Mouse (Mus musculus) stomach, postnatal 0 days (tissue): Measurements from ENCODE around the gene Prpf40b. TPM values are rescaled to one million over a fixed set of nuclear protein-coding genes. Genes with fewer than 3 reads are reported as not detected.

Experiments used
- ATAC-seq: fragments of 200-750 bp; cut with Nextera tagmentation; 2 replicates; pipeline ENCODE4 v1.8.0; 2017; ENCODE audit not compliant: low FRiP score, low TSS enrichment
- DNase-seq: peaks from one replicate; pipeline ENCODE4 v3.0.0-alpha.2; 2016; ENCODE audit warnings: low spot score
- H3K27ac ChIP-seq: fragments of 300-500 bp; sonication (generic); replicated peaks from 2 replicates; pipeline ENCODE4 v1.5.1; 2014; ENCODE audit warnings: mild to moderate bottlenecking, control low read depth
- H3K27me3 ChIP-seq: fragments of 300-500 bp; sonication (generic); 2 replicates; pipeline ENCODE4 v1.6.1; 2014; ENCODE audit warnings: low read length; ENCODE audit not compliant: control insufficient read depth, insufficient read depth
- H3K36me3 ChIP-seq: fragments of 300-500 bp; sonication (generic); 2 replicates; pipeline ENCODE4 v1.6.1; 2014; ENCODE audit warnings: low read length, mixed read lengths; ENCODE audit not compliant: control insufficient read depth, insufficient read depth
- H3K4me1 ChIP-seq: fragments of 300-500 bp; sonication (generic); replicated peaks from 2 replicates; pipeline ENCODE4 v1.6.1; 2014; ENCODE audit warnings: antibody characterized with exemption; ENCODE audit not compliant: control insufficient read depth, insufficient read depth
- H3K4me2 ChIP-seq: fragments of 300-500 bp; sonication (generic); replicated peaks from 2 replicates; pipeline ENCODE4 v1.6.1; 2014; ENCODE audit warnings: low read depth, mild to moderate bottlenecking, control low read depth, moderate library complexity
- H3K4me3 ChIP-seq: fragments of 300-500 bp; sonication (generic); 2 replicates; pipeline ENCODE4 v1.5.1; 2014; ENCODE audit warnings: low read depth, low read length, control low read depth
- H3K9ac ChIP-seq: fragments of 300-500 bp; sonication (generic); 2 replicates; pipeline ENCODE4 v1.6.1; 2014; ENCODE audit warnings: mild to moderate bottlenecking, low read length, control low read depth, mixed read lengths
- H3K9me3 ChIP-seq: fragments of 300-500 bp; sonication (generic); 2 replicates; pipeline ENCODE4 v1.6.1; 2016; ENCODE audit warnings: low read length; ENCODE audit not compliant: control insufficient read depth
- CTCF ChIP-seq: IDR thresholded peaks from 2 replicates; pipeline ENCODE4 v1.5.1; 2016; ENCODE audit warnings: antibody characterized with exemption, low read depth, mild to moderate bottlenecking, moderate library complexity
- EP300 ChIP-seq: optimal IDR thresholded peaks from 2 replicates; pipeline ENCODE3; 2016; ENCODE audit warnings: antibody characterized with exemption
- WGBS: fragments of 180-500 bp; shearing (Covaris S2); extraction: QIAGEN DNeasy Blood & Tissue Kit; methylation state at CpG from one replicate; pipeline ENCODE4 v1.1.7; 2014; 5-methylcytosine and 5-hydroxymethylcytosine counted together
- polyA plus RNA-seq: library from polyadenylated mRNA; unstranded; fragments of >200 nt; fragmentation: Nextera tagmentation; extraction: Ambion mirVana; gene quantifications from 2 replicates; pipeline ENCODE4 v1.2.1, GENCODE M21; 2015

Prpf40b gene
- polyA plus RNA-seq, 1 experiment from 2014 or later = 18.3 TPM

DNA sequence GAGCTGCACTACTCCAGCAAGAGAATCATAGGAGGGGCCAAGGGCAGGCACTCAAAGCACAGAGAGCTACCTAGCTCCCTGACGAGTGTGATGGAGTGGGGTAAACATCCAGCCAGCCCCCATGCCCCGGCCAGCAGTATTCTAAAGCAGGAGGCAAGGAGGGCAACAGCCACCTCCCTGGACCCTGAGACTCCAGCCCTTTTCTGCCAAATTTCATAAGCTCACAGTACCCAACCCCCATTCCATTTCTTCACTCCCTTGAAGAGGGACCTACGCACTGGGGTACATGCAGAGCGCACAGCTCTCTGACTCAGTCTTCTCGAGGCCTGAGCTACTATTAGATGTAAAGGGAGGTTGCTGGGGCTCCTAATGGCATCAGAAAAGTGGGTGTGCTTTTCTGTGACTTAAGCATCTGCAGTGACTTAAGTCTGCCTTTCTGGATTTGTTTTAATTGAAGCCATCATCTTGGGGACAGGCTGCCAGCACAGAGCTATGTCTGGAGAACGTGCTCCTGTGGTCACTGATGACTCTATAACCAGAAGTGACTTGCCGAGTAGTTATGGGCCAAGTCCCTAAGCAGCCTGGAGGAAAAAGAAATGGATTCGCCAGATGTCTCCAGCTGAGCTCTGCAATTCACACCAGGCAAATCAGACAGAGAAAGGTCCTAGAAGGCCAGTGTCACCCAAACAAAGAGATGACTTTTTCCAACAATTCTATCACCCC, 49.4 kb downstream of the Prpf40b start:
- peaks cover 9% of the 10 kb centered on the region for H3K4me1 ChIP-seq
- no peak overlapping the region for H3K4me3 ChIP-seq
- no peaks in the 10 kb centered on the region for H3K27me3 ChIP-seq
- peak overlapping the region; percentile 76 for H3K27ac ChIP-seq
- H3K9ac ChIP-seq = 0 out of 2 replicates have a peak overlapping the region, but pooled peaks have one; percentile 27
- H3K9me3 ChIP-seq = no peaks in the 10 kb centered on the region
- H3K36me3 ChIP-seq = no peaks in the 10 kb centered on the region
- H3K4me2 ChIP-seq = peak overlapping the region; percentile 6; the same call in 1 of the 2 replicates
- TF ChIP-seq EP300 (no peak), CTCF (no peak)
- no peak for ATAC-seq
- no peak for DNase-seq
- WGBS = 45% methylated on average over 8 of the region's 8 CpGs

DNA sequence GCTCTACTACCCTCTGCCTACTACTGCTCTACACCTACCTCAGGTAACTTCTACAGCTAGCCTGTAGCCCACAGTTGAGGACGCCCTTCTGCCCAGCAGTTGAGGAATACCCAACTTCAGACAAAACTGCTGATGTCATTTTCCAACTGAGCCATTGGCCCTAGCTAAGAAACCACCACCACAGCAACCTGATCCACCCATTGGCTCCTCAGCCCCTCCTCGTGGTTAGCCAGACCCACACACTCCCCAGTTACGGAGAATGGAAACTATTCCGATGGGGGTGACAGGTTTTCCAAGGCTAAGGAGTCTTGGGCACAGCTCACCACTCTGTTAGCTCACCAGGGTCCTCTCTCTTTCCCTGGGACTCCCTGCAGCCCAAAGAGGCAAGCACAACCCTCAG, 50.1 kb downstream of the Prpf40b start:
- no peak for TF ChIP-seq EP300
- no peak for TF ChIP-seq CTCF
- Histone ChIP-seq H3K27me3 (no peaks in the 10 kb centered on the region), H3K27ac (no peak overlapping the region), H3K4me3 (no peak overlapping the region), H3K9ac (no peak overlapping the region), H3K4me2 (no peak overlapping the region), H3K9me3 (no peaks in the 10 kb centered on the region), H3K36me3 (no peaks in the 10 kb centered on the region), H3K4me1 (peaks cover 9% of the 10 kb centered on the region)
- 68% methylated on average over 4 of the region's 4 CpGs for WGBS
- ATAC-seq = no peak
- no peak for DNase-seq

DNA sequence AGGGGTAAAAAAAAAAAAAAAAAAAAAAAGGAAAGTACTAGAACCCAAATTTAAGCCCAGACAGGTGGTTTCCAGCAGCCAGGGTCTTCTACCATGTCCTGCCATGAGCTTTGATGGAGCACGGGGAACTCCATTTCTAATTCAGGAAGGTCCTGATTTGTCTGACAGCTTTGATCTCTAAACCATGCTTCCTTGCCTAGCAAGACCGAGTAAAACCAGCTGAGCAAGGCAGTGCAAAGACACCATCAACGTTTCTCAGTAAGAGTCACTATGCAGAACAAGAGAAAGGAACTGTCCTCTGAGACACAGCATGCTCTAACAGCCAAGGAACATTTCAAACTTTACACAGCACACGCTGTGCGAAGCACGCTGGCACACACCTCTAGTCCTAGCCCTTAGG, 56.7 kb downstream of the Prpf40b start:
- ATAC-seq = no peak

GRCm38 (mm10) chr15:99352306-99352705, 57.4 kb downstream of the Prpf40b start:
- WGBS = 68% methylated on average over 5 of the region's 5 CpGs
- Histone ChIP-seq H3K27ac (no peak overlapping the region), H3K4me2 (no peak overlapping the region), H3K9ac (no peak overlapping the region), H3K4me3 (no peak overlapping the region), H3K27me3 (no peaks in the 10 kb centered on the region), H3K9me3 (no peaks in the 10 kb centered on the region), H3K36me3 (no peaks in the 10 kb centered on the region), H3K4me1 (no peaks in the 10 kb centered on the region)
- TF ChIP-seq CTCF (no peak), EP300 (no peak)
- no peak for ATAC-seq
- no peak for DNase-seq

More for the DNA sequence above, 56.7 kb downstream of the Prpf40b start:
- H3K4me1 ChIP-seq = no peaks in the 10 kb centered on the region
- 73% methylated on average over 6 of the region's 6 CpGs for WGBS
- H3K9ac ChIP-seq = no peak overlapping the region
- no peak overlapping the region for H3K4me2 ChIP-seq
- H3K36me3 ChIP-seq = no peaks in the 10 kb centered on the region
- H3K27ac ChIP-seq = no peak overlapping the region
- no peak for DNase-seq
- no peak overlapping the region for H3K4me3 ChIP-seq
- no peaks in the 10 kb centered on the region for H3K9me3 ChIP-seq
- no peaks in the 10 kb centered on the region for H3K27me3 ChIP-seq
- no peak for TF ChIP-seq EP300

GRCm38 (mm10) chr15:99355660-99356059, 60.8 kb downstream of the Prpf40b start:
- Histone ChIP-seq H3K27ac (no peak overlapping the region), H3K4me1 (no peaks in the 10 kb centered on the region), H3K9ac (no peak overlapping the region), H3K4me3 (no peak overlapping the region), H3K27me3 (no peaks in the 10 kb centered on the region), H3K4me2 (no peak overlapping the region), H3K9me3 (no peaks in the 10 kb centered on the region), H3K36me3 (no peaks in the 10 kb centered on the region)
- TF ChIP-seq EP300 (no peak), CTCF (no peak)
- WGBS = 75% methylated on average over 6 of the region's 6 CpGs
- no peak for ATAC-seq
- no peak for DNase-seq

DNA sequence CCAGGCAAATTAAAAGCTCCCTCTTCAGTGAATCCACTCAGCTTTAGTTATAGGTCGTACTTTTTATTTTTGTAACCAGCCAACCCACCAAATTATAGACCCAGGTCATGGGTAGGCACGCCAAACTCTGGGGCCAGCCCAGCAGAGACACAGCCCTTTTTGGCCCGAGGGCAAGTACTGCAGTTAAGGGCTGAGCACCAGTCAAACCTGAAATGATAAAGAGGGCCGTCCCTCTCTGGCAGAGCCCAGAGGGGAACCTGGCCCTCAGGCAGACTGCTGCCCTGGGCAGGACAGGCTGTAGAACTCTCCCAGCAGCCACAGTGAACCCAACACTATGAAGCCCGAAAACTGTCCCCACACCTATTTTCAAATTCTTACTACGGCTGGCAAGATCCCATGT, 61.6 kb downstream of the Prpf40b start:
- DNase-seq (no peak), ATAC-seq (no peak)
- no peak overlapping the region for H3K4me3 ChIP-seq
- no peaks in the 10 kb centered on the region for H3K36me3 ChIP-seq
- H3K9me3 ChIP-seq = no peaks in the 10 kb centered on the region
- WGBS = 55% methylated on average over 6 of the region's 6 CpGs
- no peaks in the 10 kb centered on the region for H3K4me1 ChIP-seq
- H3K4me2 ChIP-seq = no peak overlapping the region
- H3K27ac ChIP-seq = no peak overlapping the region
- no peak overlapping the region for H3K9ac ChIP-seq
- no peaks in the 10 kb centered on the region for H3K27me3 ChIP-seq
- no peak for TF ChIP-seq EP300
- no peak for TF ChIP-seq CTCF
